Mouse (Mus musculus) MEL (cell line): ENCODE results near the gene Tsg101. TPM values are rescaled to one million over a fixed set of nuclear protein-coding genes. Genes with fewer than 3 reads are reported as not detected.

Experiments used
- DNase-seq: peaks from one replicate; pipeline ENCODE4 v3.0.0; 2011; ENCODE audit warnings: low read depth, low spot score
- H3K27ac ChIP-seq: 2 replicates; pipeline ENCODE4 v1.5.1; 2012; ENCODE audit warnings: low read depth, mild to moderate bottlenecking, control low read depth, low read length, moderate library complexity; ENCODE audit not compliant: control insufficient read depth
- H3K27me3 ChIP-seq, 2 experiments: fragments of 150-350 bp in 1 of 2; sonication (generic) in 1 of 2; 2 replicates each; pipeline ENCODE4 v1.6.1; 2012; ENCODE audit warnings: low read length in 2 of 2, mild to moderate bottlenecking in 2 of 2, improper control_type of control experiment in 1 of 2, moderate library complexity in 1 of 2; ENCODE audit not compliant: insufficient read depth in 2 of 2, control insufficient read depth in 1 of 2
- H3K36me3 ChIP-seq, 2 experiments: 2 replicates each; pipeline ENCODE4 v1.6.1; 2012 to 2014; ENCODE audit warnings: low read length in 2 of 2, improper control_type of control experiment in 1 of 2, inconsistent platforms in 1 of 2, mild to moderate bottlenecking in 1 of 2; ENCODE audit not compliant: insufficient read depth in 2 of 2, control insufficient read depth in 1 of 2
- H3K4me1 ChIP-seq, 2 experiments: fragments of 150-350 bp in 1 of 2; sonication (generic) in 1 of 2; 2 replicates each; pipeline ENCODE4 v1.6.1; 2012; ENCODE audit warnings: low read length in 2 of 2, improper control_type of control experiment in 1 of 2, mild to moderate bottlenecking in 1 of 2; ENCODE audit not compliant: insufficient read depth in 2 of 2, control insufficient read depth in 1 of 2
- H3K4me3 ChIP-seq, 2 experiments: fragments of 150-350 bp in 1 of 2; sonication (generic) in 1 of 2; 2 replicates each; pipeline ENCODE4 v1.5.1; 2012; ENCODE audit warnings: low read depth in 2 of 2, low read length in 2 of 2, mild to moderate bottlenecking in 2 of 2, moderate library complexity in 2 of 2, control low read depth in 1 of 2, improper control_type of control experiment in 1 of 2; ENCODE audit not compliant: control insufficient read depth in 1 of 2, insufficient read depth in 1 of 2
- H3K79me2 ChIP-seq: 2 replicates; pipeline ENCODE4 v1.6.1; 2012; ENCODE audit warnings: mild to moderate bottlenecking, low read length, moderate library complexity; ENCODE audit not compliant: control insufficient read depth, poor library complexity, insufficient read depth
- H3K9ac ChIP-seq: 2 replicates; pipeline ENCODE4 v1.6.1; 2012; ENCODE audit warnings: low read depth, mild to moderate bottlenecking, control low read depth, low read length, moderate library complexity; ENCODE audit not compliant: control insufficient read depth, poor library complexity, severe bottlenecking
- H3K9me3 ChIP-seq: fragments of 150-350 bp; sonication (generic); replicated peaks from 2 replicates; pipeline ENCODE4 v1.6.1; 2012; ENCODE audit warnings: mild to moderate bottlenecking, low read length, improper control_type of control experiment, moderate library complexity; ENCODE audit not compliant: insufficient read depth
- BHLHE40 ChIP-seq: IDR thresholded peaks from 2 replicates; pipeline ENCODE4 v1.6.1; 2012; ENCODE audit warnings: low read depth, mild to moderate bottlenecking, inconsistent platforms, low read length, improper control_type of control experiment, borderline replicate concordance
- CHD1 ChIP-seq: IDR thresholded peaks from 2 replicates; pipeline ENCODE4 v1.6.1; 2012; ENCODE audit warnings: low read depth, mild to moderate bottlenecking, inconsistent platforms, low read length, improper control_type of control experiment
- ELF1 ChIP-seq: IDR thresholded peaks from 2 replicates; pipeline ENCODE4 v1.6.1; 2014; ENCODE audit warnings: low read depth, mild to moderate bottlenecking, inconsistent platforms, low read length, improper control_type of control experiment, moderate library complexity
- EP300 ChIP-seq, 2 experiments: IDR thresholded peaks; 2 replicates each; pipeline ENCODE4 v1.6.1; 2011; ENCODE audit warnings: improper control_type of control experiment in 2 of 2, low read length in 2 of 2, low read depth in 1 of 2, mild to moderate bottlenecking in 1 of 2
- ETS1 ChIP-seq: IDR thresholded peaks from 2 replicates; pipeline ENCODE4 v1.6.1; 2012; ENCODE audit warnings: low read depth, mild to moderate bottlenecking, inconsistent platforms, low read length, improper control_type of control experiment, moderate library complexity
- GABPA ChIP-seq: IDR thresholded peaks from 2 replicates; pipeline ENCODE4 v1.6.1; 2012; ENCODE audit warnings: low read depth, mild to moderate bottlenecking, inconsistent platforms, low read length, improper control_type of control experiment, moderate library complexity
- HCFC1 ChIP-seq: IDR thresholded peaks from 2 replicates; pipeline ENCODE4 v1.6.1; 2012; ENCODE audit warnings: low read depth, mild to moderate bottlenecking, inconsistent platforms, low read length, improper control_type of control experiment, moderate library complexity
- MAFK ChIP-seq: IDR thresholded peaks from 2 replicates; pipeline ENCODE4 v1.6.1; 2011; ENCODE audit warnings: low read depth, mild to moderate bottlenecking, low read length, improper control_type of control experiment, borderline replicate concordance
- MAZ ChIP-seq: IDR thresholded peaks from 2 replicates; pipeline ENCODE4 v1.6.1; 2012; ENCODE audit warnings: low read depth, mild to moderate bottlenecking, inconsistent platforms, low read length, improper control_type of control experiment
- MEF2A ChIP-seq: IDR thresholded peaks from 2 replicates; pipeline ENCODE4 v1.6.1; 2014; ENCODE audit warnings: low read depth, mild to moderate bottlenecking, inconsistent platforms, low read length, improper control_type of control experiment; ENCODE audit not compliant: poor library complexity, insufficient replicate concordance, severe bottlenecking; ENCODE audit errors: extremely low read depth
- MXI1 ChIP-seq: IDR thresholded peaks from 2 replicates; pipeline ENCODE4 v1.6.1; 2011; ENCODE audit warnings: mild to moderate bottlenecking, low read depth, low read length, improper control_type of control experiment
- MYB ChIP-seq: IDR thresholded peaks from 2 replicates; pipeline ENCODE4 v1.6.1; 2011; ENCODE audit warnings: mild to moderate bottlenecking, low read depth, low read length, improper control_type of control experiment
- MYC ChIP-seq: IDR thresholded peaks from 2 replicates; pipeline ENCODE4 v1.6.1; 2011; ENCODE audit warnings: low read depth, mild to moderate bottlenecking, low read length, improper control_type of control experiment, moderate library complexity
- NRF1 ChIP-seq: IDR thresholded peaks from 2 replicates; pipeline ENCODE4 v1.6.1; 2014; ENCODE audit warnings: low read depth, mild to moderate bottlenecking, inconsistent platforms, low read length, improper control_type of control experiment, moderate library complexity; ENCODE audit not compliant: poor library complexity, insufficient read depth, severe bottlenecking
- POLR2A ChIP-seq, 2 experiments: IDR thresholded peaks; 2 replicates each; pipeline ENCODE4 v1.6.1; 2011 to 2012; ENCODE audit warnings: low read length in 2 of 2, mild to moderate bottlenecking in 2 of 2, control low read depth in 1 of 2, improper control_type of control experiment in 1 of 2, low read depth in 1 of 2, moderate library complexity in 1 of 2; ENCODE audit not compliant: control insufficient read depth in 1 of 2, insufficient read depth in 1 of 2, poor library complexity in 1 of 2
- POLR2AphosphoS2 ChIP-seq: IDR thresholded peaks from 2 replicates; pipeline ENCODE4 v1.6.1; 2011; ENCODE audit warnings: low read length, improper control_type of control experiment
- POLR2AphosphoS5 ChIP-seq: IDR thresholded peaks from 2 replicates; pipeline ENCODE4 v1.6.1; 2012; ENCODE audit warnings: low read depth, borderline replicate concordance, mild to moderate bottlenecking, inconsistent platforms, low read length, moderate library complexity, mixed read lengths
- RAD21 ChIP-seq: IDR thresholded peaks from 2 replicates; pipeline ENCODE4 v1.6.1; 2011; ENCODE audit warnings: mild to moderate bottlenecking, low read depth, low read length, improper control_type of control experiment
- SIN3A ChIP-seq: IDR thresholded peaks from 2 replicates; pipeline ENCODE4 v1.6.1; 2012; ENCODE audit warnings: low read length, improper control_type of control experiment, inconsistent platforms
- SMC3 ChIP-seq: IDR thresholded peaks from 2 replicates; pipeline ENCODE4 v1.6.1; 2011; ENCODE audit warnings: low read depth, low read length, improper control_type of control experiment
- TAL1 ChIP-seq: IDR thresholded peaks from 2 replicates; pipeline ENCODE4 v1.6.1; 2012; ENCODE audit warnings: mild to moderate bottlenecking, inconsistent platforms, low read length, moderate library complexity, mixed read lengths
- TBP ChIP-seq: IDR thresholded peaks from 2 replicates; pipeline ENCODE4 v1.8.0; 2011; ENCODE audit warnings: low read depth, low read length, improper control_type of control experiment
- TCF12 ChIP-seq: IDR thresholded peaks from 2 replicates; pipeline ENCODE4 v1.6.1; 2014; ENCODE audit warnings: low read depth, mild to moderate bottlenecking, inconsistent platforms, low read length, improper control_type of control experiment, moderate library complexity
- UBTF ChIP-seq: IDR thresholded peaks from 2 replicates; pipeline ENCODE4 v1.6.1; 2012; ENCODE audit warnings: low read depth, mild to moderate bottlenecking, inconsistent platforms, low read length, improper control_type of control experiment, moderate library complexity, borderline replicate concordance; ENCODE audit not compliant: insufficient read depth
- USF2 ChIP-seq, 2 experiments: IDR thresholded peaks; 2 replicates each; pipeline ENCODE4 v1.6.1; 2011 to 2012; ENCODE audit warnings: improper control_type of control experiment in 2 of 2, low read length in 2 of 2, borderline replicate concordance in 1 of 2, inconsistent platforms in 1 of 2, low read depth in 1 of 2, mild to moderate bottlenecking in 1 of 2; ENCODE audit not compliant: insufficient read depth in 1 of 2
- ZC3H11A ChIP-seq: IDR thresholded peaks from 2 replicates; pipeline ENCODE4 v1.6.1; 2012; ENCODE audit warnings: low read depth, mild to moderate bottlenecking, inconsistent platforms, low read length, improper control_type of control experiment
- ZKSCAN1 ChIP-seq: IDR thresholded peaks from 2 replicates; pipeline ENCODE4 v1.6.1; 2012; ENCODE audit warnings: low read depth, mild to moderate bottlenecking, inconsistent platforms, low read length, improper control_type of control experiment, moderate library complexity
- polyA plus RNA-seq, 2 experiments: library from polyadenylated mRNA; stranded (reverse) in 1 of 2; unstranded in 1 of 2; fragments of >175 nt in 1 of 2; fragments of >200 nt in 1 of 2; gene quantifications; 2 replicates each; pipeline versions ENCODE4 v1.2.1 to v1.2.4; 2012; ENCODE audit warnings: low replicate concordance in 2 of 2, low read depth in 1 of 2; ENCODE audit not compliant: insufficient read length in 2 of 2, insufficient read depth in 1 of 2, missing spikeins in 1 of 2
- total RNA-seq: library from RNA; depleted of rRNA; stranded (reverse); fragments of 300-350 nt; gene quantifications from 2 replicates; pipeline ENCODE4 v1.2.3, GENCODE M21; 2012

The Tsg101 gene
- total and polyA plus RNA-seq, 3 experiments, result 25.3 to 88.9 TPM; not detected in 1

DNA sequence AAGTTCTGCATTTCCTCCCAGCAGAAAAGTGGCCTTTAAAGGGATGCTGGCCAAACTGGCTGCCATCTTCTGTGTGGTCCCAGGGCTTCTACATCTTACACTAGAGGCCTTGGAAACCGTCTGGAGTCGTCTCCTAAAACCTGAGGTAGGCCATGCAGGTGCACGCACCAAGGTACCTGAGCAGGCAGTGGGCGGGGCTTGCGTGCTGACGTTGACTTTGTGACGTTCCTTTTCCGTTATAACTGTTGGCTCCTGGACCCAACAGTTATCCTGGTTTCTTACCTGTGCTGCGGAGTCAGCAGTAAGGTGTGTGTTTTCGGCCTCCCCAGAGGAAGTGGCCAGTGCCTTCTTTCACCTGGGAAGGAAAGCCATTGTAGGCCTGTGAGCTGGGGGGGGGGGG is 58.8 kb downstream of the Tsg101 start, which contains the start of gene Ldhc:
TSS of gene Ldhc (plus strand) at position 208 of the 400 bp plus-strand sequence.
- Histone ChIP-seq H3K27me3 (no peaks in the 10 kb centered on the region), H3K36me3 (no peaks in the 10 kb centered on the region), H3K9me3 (no peaks in the 10 kb centered on the region), H3K4me1 (no peaks in the 10 kb centered on the region), H3K9ac (no peak within 1 kb of the TSS), H3K4me3 (no peak within 1 kb of the TSS), H3K79me2 (no peaks in the 10 kb centered on the region), H3K27ac (no peak within 1 kb of the TSS)
- no peak for TF ChIP-seq SMC3
- TF ChIP-seq MXI1, result no peak
- no peak for TF ChIP-seq MYB
- no peak for TF ChIP-seq USF2 (IDR thresholded peaks at IDR 0.05; ENCODE audit: borderline replicate concordance in 1 of 2, insufficient read depth in 1 of 2, low read depth in 1 of 2, low read length in 2 of 2)
- TF ChIP-seq TBP, result no peak
- TF ChIP-seq BHLHE40, result no peak
- TF ChIP-seq POLR2AphosphoS5, result no peak
- TF ChIP-seq TAL1, result no peak
- no peak for TF ChIP-seq HCFC1
- TF ChIP-seq SIN3A, result no peak
- no peak for TF ChIP-seq POLR2A (IDR thresholded peaks at IDR 0.05; ENCODE audit: control insufficient read depth in 1 of 2, insufficient read depth in 1 of 2, low read depth in 1 of 2, low read length in 2 of 2, poor library complexity in 1 of 2)
- TF ChIP-seq POLR2AphosphoS2, result no peak
- DNase-seq, result no peak

DNA sequence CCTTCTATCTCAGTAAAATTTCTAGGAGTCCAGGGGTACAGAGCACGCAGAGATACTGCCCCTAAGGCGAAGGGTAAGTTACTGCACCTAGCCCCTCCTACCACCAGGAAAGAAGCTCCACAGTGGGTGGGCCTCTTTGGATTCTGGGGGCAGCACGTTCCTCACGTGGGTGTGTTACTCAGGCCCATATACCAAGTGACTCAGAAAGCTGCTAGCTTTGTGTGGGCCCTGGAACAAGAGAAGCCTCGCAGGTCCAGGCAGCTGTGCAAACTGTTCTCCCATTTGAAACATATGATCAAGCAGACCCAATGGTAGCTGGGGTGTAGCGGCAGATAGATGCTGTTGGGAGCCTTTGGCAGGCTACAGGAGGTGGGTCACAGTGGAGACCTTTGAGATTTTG is 60.7 kb downstream of the Tsg101 start:
- Histone ChIP-seq H3K27ac (no peak overlapping the region), H3K36me3 (peaks cover 0 to 2% of the 10 kb centered on the region in 2 experiments; a peak in 2 of 4 replicates), H3K27me3 (no peaks in the 10 kb centered on the region), H3K9ac (no peak overlapping the region), H3K4me1 (no peaks in the 10 kb centered on the region), H3K9me3 (no peaks in the 10 kb centered on the region), H3K4me3 (no peak overlapping the region), H3K79me2 (no peaks in the 10 kb centered on the region)
- no peak for DNase-seq
- no peak for TF ChIP-seq ETS1
- no peak for TF ChIP-seq TBP
- TF ChIP-seq GABPA, result no peak
- TF ChIP-seq TAL1, result no peak
- no peak for TF ChIP-seq MAZ
- no peak for TF ChIP-seq TCF12
- TF ChIP-seq ELF1, result no peak
- TF ChIP-seq MEF2A, result no peak
- no peak for TF ChIP-seq HCFC1
- no peak for TF ChIP-seq NRF1
- no peak for TF ChIP-seq POLR2AphosphoS2
- TF ChIP-seq EP300 (IDR thresholded peaks at IDR 0.05; ENCODE audit: low read depth in 1 of 2, low read length in 2 of 2), result no peak
- TF ChIP-seq CHD1, result no peak
- no peak for TF ChIP-seq UBTF
- TF ChIP-seq RAD21, result no peak
- TF ChIP-seq ZKSCAN1, result no peak
- no peak for TF ChIP-seq MAFK
- no peak for TF ChIP-seq ZC3H11A
- no peak for TF ChIP-seq MYB
- no peak for TF ChIP-seq MYC
